In the genomic region with DNA sequence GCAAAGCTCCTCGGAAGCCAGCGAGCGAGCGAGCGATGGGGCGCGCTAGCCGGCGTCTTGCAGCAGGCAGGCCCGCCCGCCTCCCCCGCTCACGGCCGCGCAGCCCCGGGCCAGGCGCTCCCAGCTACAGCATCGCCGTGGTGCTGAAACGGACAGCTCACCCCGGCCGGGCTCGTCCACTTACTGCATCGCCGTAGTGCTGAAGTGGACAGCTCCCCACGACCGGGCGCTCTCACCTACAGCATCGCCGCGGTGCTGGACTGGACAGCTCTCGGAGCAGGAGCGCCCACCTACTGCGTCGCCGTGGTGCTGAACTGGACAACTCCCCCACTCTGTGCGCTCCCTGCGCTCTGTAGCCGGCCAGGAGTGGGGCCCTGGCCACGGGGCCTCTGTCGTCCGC, we compare ENCODE assay signal across 9 mouse cellular contexts. TPM values are rescaled to one million over a fixed set of nuclear protein-coding genes. Genes with fewer than 3 reads are reported as not detected.
DNase-seq lines count a peak whose midpoint lies in the region; ATAC-seq and TF ChIP-seq lines count a peak whose summit lies in the region.
"Had no signal": no experiment of that assay in that cellular context is flagged by ENCODE, and none has a peak within 500 bp of the region (broad histone marks: within the 10 kb centered on the region; RNA-seq: fewer than 3 reads in every experiment).

Gene Cacng2, minus strand, starts transcription at position 325 of the 400 bp plus-strand sequence.

- ATAC-seq in neutrophil, adult 5-6 weeks (ENCODE audit: extremely low read depth, insufficient number of reproducible peaks, low FRiP score, poor library complexity, severe bottlenecking) = peak; percentile 68

- H3K36me3 ChIP-seq in thymus, adult 2 months (ENCODE audit: control insufficient read depth, insufficient read depth, low read length) = no peaks in the 10 kb centered on the region

- no peak for TF ChIP-seq CTCF in cerebellum, adult 2 months (IDR thresholded peaks at IDR 0.05; ENCODE audit: borderline replicate concordance, insufficient read depth, low read depth, low read length)
- TF ChIP-seq CTCF in layer of hippocampus, adult 2 months (conservative IDR thresholded peaks at IDR 0.05) = no peak
- TF ChIP-seq CTCF in lung, adult 2 months (IDR thresholded peaks at IDR 0.05; ENCODE audit: insufficient read depth, low read length) = no peak
- no peak for TF ChIP-seq CTCF in thymus, adult 2 months (IDR thresholded peaks at IDR 0.05; ENCODE audit: borderline replicate concordance, control insufficient read depth, extremely low read depth, insufficient read depth, low read length, poor library complexity)

- H3K4me3 ChIP-seq in cerebellum, adult 2 months (replicated peaks; ENCODE audit: insufficient read depth, low read depth, low read length) = peak within 1 kb of the TSS; percentile 78
- H3K4me3 ChIP-seq in layer of hippocampus, adult 2 months = peak within 1 kb of the TSS; percentile 70
- no peak within 1 kb of the TSS for H3K4me3 ChIP-seq in lung, adult 2 months (replicated peaks; ENCODE audit: extremely low read depth, low read depth, low read length)
- no peak within 1 kb of the TSS for H3K4me3 ChIP-seq in thymus, adult 2 months (ENCODE audit: control insufficient read depth, insufficient read depth, low read length)

- no peak for TF ChIP-seq POLR2A in cerebellum, adult 2 months (IDR thresholded peaks at IDR 0.05; ENCODE audit: borderline replicate concordance, insufficient read depth, low read length)
- TF ChIP-seq POLR2A in lung, adult 2 months (IDR thresholded peaks at IDR 0.05; ENCODE audit: borderline replicate concordance, extremely low read depth, low read depth, low read length) = no peak
- no peak for TF ChIP-seq POLR2A in thymus, adult 2 months (IDR thresholded peaks at IDR 0.05; ENCODE audit: control insufficient read depth, extremely low read depth, insufficient read depth, low read length, poor library complexity)

- no peaks in the 10 kb centered on the region for H3K27me3 ChIP-seq in cerebellum, adult 2 months (ENCODE audit: control insufficient read depth, insufficient read depth, low read length)
- no peaks in the 10 kb centered on the region for H3K27me3 ChIP-seq in thymus, adult 2 months (ENCODE audit: control insufficient read depth, insufficient read depth, low read length)

- DNase-seq in ES-CJ7 (ENCODE audit: low read depth, low spot score) = peak; percentile 98
- peak; percentile 81 to 88 for DNase-seq in cerebellum, adult 2 months
- peak; percentile 99 for DNase-seq in forelimb bud, embryonic 11.5 days (ENCODE audit: low read depth, low spot score)
- peak; percentile 100 for DNase-seq in heart, postnatal 4 days
- DNase-seq in layer of hippocampus, adult 2 months (ENCODE audit: low spot score in 2 of 2) = peak; percentile 80 to 83
- DNase-seq in lung, adult 2 months = peak; percentile 88
- peak; percentile 87 for DNase-seq in thymus, adult 2 months

- WGBS in cerebellum, adult 2 months = under 1% methylated on average over 41 of the region's 42 CpGs
- 2% methylated on average over 31 of the region's 42 CpGs for WGBS in lung, adult 2 months
- 1% methylated on average over 40 of the region's 42 CpGs for WGBS in thymus, adult 2 months

- peaks cover 11% of the 10 kb centered on the region; the same call in 1 of the 2 replicates for H3K4me1 ChIP-seq in cerebellum, adult 2 months (ENCODE audit: control insufficient read depth, insufficient read depth, low read length)
- no peaks in the 10 kb centered on the region for H3K4me1 ChIP-seq in lung, adult 2 months (ENCODE audit: control insufficient read depth, insufficient read depth, low read length)
- H3K4me1 ChIP-seq in thymus, adult 2 months (replicated peaks; ENCODE audit: control insufficient read depth, insufficient read depth, low read length) = no peaks in the 10 kb centered on the region

- peak within 1 kb of the TSS; percentile 89 for H3K27ac ChIP-seq in cerebellum, adult 2 months (ENCODE audit: insufficient read depth, low read length)
- H3K27ac ChIP-seq in layer of hippocampus, adult 2 months = peak within 1 kb of the TSS; percentile 88
- H3K27ac ChIP-seq in thymus, adult 2 months (ENCODE audit: control insufficient read depth, insufficient read depth, low read length) = no peak within 1 kb of the TSS
- H3K27ac ChIP-seq: macrophage had no signal

RNA-seq across cellular contexts. Expression of gene Cacng2, which starts in this region (rescaled TPM):
- polyA plus RNA-seq in cerebellum, adult 2 months (2012; rRNA removed) = 45.8 and 48.5 TPM in 2 replicates
- total RNA-seq in heart, postnatal 4 days (2021) = not detected
- 10 to 100 TPM; 36.0 to 36.8 TPM for total RNA-seq in layer of hippocampus, adult 2 months (2021)
- not detected in 2 replicates for polyA plus RNA-seq in lung, adult 2 months (2012; rRNA removed)
- not detected in 2 replicates for total RNA-seq in neutrophil, adult 5-6 weeks (2017)
- not detected in 2 replicates for polyA plus RNA-seq in thymus, adult 2 months (2012; rRNA removed)
- polyA plus RNA-seq: macrophage had no signal

Comparison
In these comparisons a context has a peak if more than half of its experiments do, and no peak if none do; other contexts are left out.
1. RNA of gene Cacng2 (total RNA-seq): 36.0 to 36.8 TPM in layer of hippocampus, adult 2 months; not detected in heart, postnatal 4 days and not detected in neutrophil, adult 5-6 weeks; every median in the first group is over 10 times any median in the second.
2. RNA of gene Cacng2 (polyA plus RNA-seq): 45.8 to 48.5 TPM in cerebellum, adult 2 months; not detected in lung, adult 2 months and not detected in thymus, adult 2 months; every median in the first group is over 10 times any median in the second.
3. Peak in DNase-seq in heart, postnatal 4 days; RNA of the gene not detected or under 1 TPM.
4. Peak in DNase-seq in lung, adult 2 months; RNA of the gene not detected or under 1 TPM.
5. Peak in ATAC-seq in neutrophil, adult 5-6 weeks; RNA of the gene not detected or under 1 TPM.
6. Peak in DNase-seq in thymus, adult 2 months; RNA of the gene not detected or under 1 TPM.
7. H3K4me3 ChIP-seq: peak in cerebellum, adult 2 months (single experiment) and layer of hippocampus, adult 2 months (single experiment); none in lung, adult 2 months (single experiment) and thymus, adult 2 months (single experiment).
8. Peak in every context shown above with its lines, with median percentiles within 50 percentile points of each other: DNase-seq.